Mouse (Mus musculus) testis, adult 2 months (tissue): Measurements from ENCODE around the gene Fbxw10.

ENCODE experiments used
- CTCF ChIP-seq: fragments of 200-500 bp; IDR thresholded peaks from 2 replicates; pipeline ENCODE4 v1.5.1; 2012; ENCODE audit warnings: low read depth, mild to moderate bottlenecking, inconsistent platforms, low read length, moderate library complexity; ENCODE audit not compliant: control insufficient read depth, insufficient read depth, insufficient replicate concordance
- POLR2A ChIP-seq: fragments of 200-500 bp; IDR thresholded peaks from 2 replicates; pipeline ENCODE4 v1.6.1; 2012; ENCODE audit warnings: low read depth, mild to moderate bottlenecking, inconsistent platforms, low read length, moderate library complexity; ENCODE audit not compliant: control insufficient read depth

- no peak for TF ChIP-seq CTCF
- no peak for TF ChIP-seq POLR2A
Observed at GRCm38 (mm10) chr11:62914532-62914931, 67.7 kb downstream of the Fbxw10 start.
